Mouse (Mus musculus): ENCODE data around the gene Arhgap1. TPM values are rescaled to one million over a fixed set of nuclear protein-coding genes. Genes with fewer than 3 reads are reported as not detected.

Arhgap1 gene
- polyA plus RNA-seq, 1 experiment from 2014 or later = 85.9 TPM

DNA sequence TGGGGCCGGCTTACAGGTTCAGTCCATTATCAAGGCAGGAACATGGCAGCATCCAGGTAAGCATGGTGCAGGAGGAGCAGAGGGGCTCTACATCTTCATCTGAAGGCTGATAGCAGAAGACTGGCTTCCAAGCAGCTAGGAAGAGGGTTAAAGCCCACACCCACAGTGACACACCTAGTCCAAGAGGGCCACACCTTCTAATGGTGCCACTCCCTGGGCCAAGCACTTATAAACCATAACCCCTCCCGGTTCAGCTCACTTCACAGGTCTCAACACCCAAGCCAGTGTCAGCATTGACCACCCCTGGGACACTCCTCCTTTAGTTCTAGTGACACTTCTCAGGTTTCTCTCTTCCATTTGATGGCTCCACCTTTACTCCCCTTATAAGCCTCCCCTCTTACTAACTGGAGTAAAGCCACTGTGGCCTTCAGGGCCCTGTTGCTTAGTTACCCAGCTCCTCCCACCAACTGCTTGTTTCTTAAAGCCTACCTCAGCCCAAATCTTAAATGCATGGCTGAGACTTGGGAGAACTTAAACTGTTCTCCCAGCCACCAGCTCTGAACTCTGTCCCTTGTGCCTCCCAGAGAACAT lies 6.7 kb upstream of the Arhgap1 start:
- Histone ChIP-seq H3K36me3 (ENCODE audit: control insufficient read depth, insufficient read depth, low read length) (peaks cover 47% of the 10 kb centered on the region), H3K27me3 (ENCODE audit: control insufficient read depth, insufficient read depth, low read length) (no peaks in the 10 kb centered on the region), H3K4me2 (ENCODE audit: low read depth, low read length) (no peak overlapping the region), H3K9me3 (ENCODE audit: control insufficient read depth, low read length) (no peaks in the 10 kb centered on the region), H3K9ac (replicated peaks; ENCODE audit: low read depth, low read length) (no peak overlapping the region), H3K27ac (ENCODE audit: low read depth, low read length) (no peak overlapping the region), H3K4me3 (ENCODE audit: low read depth, low read length) (no peak overlapping the region), H3K4me1 (ENCODE audit: control insufficient read depth, insufficient read depth, low read length) (no peaks in the 10 kb centered on the region)
- WGBS = 86% methylated on average over 2 of the region's 2 CpGs
- no peak for ATAC-seq (ENCODE audit: low read depth)

DNA sequence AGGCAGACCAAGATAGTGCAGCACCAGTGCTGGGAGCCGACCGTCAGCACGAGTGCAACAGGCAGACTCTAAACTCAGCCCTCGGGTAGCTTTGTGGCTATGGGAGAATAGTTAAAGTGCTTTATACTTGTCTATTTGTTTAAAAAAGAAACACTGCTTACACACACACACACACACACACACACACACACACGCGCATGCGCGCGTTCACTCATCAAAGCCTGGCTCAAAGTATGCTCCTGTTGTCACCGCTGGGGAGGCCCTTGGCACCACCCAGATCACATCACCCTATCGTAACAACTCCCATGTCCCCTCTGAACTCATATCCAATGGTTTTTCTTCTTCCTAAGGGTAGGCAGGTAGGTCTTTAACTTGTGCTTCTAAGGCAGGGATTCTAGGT lies 5.6 kb upstream of the Arhgap1 start:
- 97% methylated on average over 11 of the region's 11 CpGs for WGBS

DNA sequence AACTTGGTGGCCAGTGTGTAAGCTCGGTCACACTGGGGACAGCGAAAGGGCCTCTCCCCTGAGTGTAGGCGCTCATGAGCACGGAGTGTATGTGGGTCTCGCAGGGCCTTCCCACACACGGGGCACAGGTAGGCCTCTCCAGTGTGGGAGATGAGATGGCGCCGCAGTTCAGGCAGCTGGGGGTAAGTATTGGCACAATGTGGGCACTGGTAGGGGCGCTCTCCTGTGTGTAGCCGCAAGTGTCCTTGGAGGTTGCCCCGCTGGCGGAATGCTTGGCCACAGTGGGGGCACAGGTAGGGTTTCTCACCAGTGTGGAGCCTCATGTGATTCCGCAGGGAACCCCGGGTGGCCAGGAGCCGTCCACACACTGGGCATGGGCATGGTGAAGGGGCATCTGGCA lies 4.3 kb upstream of the Arhgap1 start:
- H3K9ac ChIP-seq (replicated peaks; ENCODE audit: low read depth, low read length) = no peak overlapping the region
- no peak overlapping the region for H3K4me2 ChIP-seq (ENCODE audit: low read depth, low read length)
- no peak for ATAC-seq (ENCODE audit: low read depth)
- H3K27ac ChIP-seq (ENCODE audit: low read depth, low read length) = no peak overlapping the region
- H3K9me3 ChIP-seq (ENCODE audit: control insufficient read depth, low read length) = no peaks in the 10 kb centered on the region
- WGBS = 96% methylated on average over 15 of the region's 15 CpGs
- no peaks in the 10 kb centered on the region for H3K27me3 ChIP-seq (ENCODE audit: control insufficient read depth, insufficient read depth, low read length)
- peaks cover 7% of the 10 kb centered on the region for H3K4me1 ChIP-seq (ENCODE audit: control insufficient read depth, insufficient read depth, low read length)
- peaks cover 47% of the 10 kb centered on the region for H3K36me3 ChIP-seq (ENCODE audit: control insufficient read depth, insufficient read depth, low read length)
- no peak overlapping the region for H3K4me3 ChIP-seq (ENCODE audit: low read depth, low read length)

More for the DNA sequence above, 5.6 kb upstream of the Arhgap1 start:
- peaks cover 47% of the 10 kb centered on the region for H3K36me3 ChIP-seq (ENCODE audit: control insufficient read depth, insufficient read depth, low read length)
- no peak overlapping the region for H3K27ac ChIP-seq (ENCODE audit: low read depth, low read length)
- H3K4me1 ChIP-seq (ENCODE audit: control insufficient read depth, insufficient read depth, low read length) = peaks cover 6% of the 10 kb centered on the region
- no peak overlapping the region for H3K9ac ChIP-seq (replicated peaks; ENCODE audit: low read depth, low read length)
- no peak for ATAC-seq (ENCODE audit: low read depth)
- no peaks in the 10 kb centered on the region for H3K27me3 ChIP-seq (ENCODE audit: control insufficient read depth, insufficient read depth, low read length)
- no peak overlapping the region for H3K4me3 ChIP-seq (ENCODE audit: low read depth, low read length)
- H3K9me3 ChIP-seq (ENCODE audit: control insufficient read depth, low read length) = no peaks in the 10 kb centered on the region
- H3K4me2 ChIP-seq (ENCODE audit: low read depth, low read length) = no peak overlapping the region

DNA sequence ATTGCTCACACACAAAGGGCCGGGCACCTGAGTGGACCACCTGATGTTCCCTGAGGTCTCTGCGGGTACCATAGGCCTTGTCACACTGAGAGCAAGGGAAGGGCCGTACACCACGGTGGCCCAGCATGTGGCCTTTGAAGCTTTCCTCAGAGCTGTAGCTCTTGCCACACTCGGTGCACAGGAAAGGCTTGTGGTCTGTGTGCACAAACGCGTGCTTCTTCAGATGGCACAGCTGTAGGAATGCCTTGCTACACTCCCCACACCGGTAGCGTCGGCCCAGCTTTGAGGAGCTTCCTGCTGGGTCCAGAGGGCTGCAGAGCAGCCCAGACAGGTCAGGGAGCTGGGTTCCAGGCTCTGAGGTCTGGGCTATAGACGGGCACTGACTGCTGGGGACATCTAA lies 3.8 kb upstream of the Arhgap1 start:
- no peak overlapping the region for H3K4me2 ChIP-seq (ENCODE audit: low read depth, low read length)
- H3K9me3 ChIP-seq (ENCODE audit: control insufficient read depth, low read length) = no peaks in the 10 kb centered on the region
- H3K9ac ChIP-seq (replicated peaks; ENCODE audit: low read depth, low read length) = no peak overlapping the region
- H3K27me3 ChIP-seq (ENCODE audit: control insufficient read depth, insufficient read depth, low read length) = no peaks in the 10 kb centered on the region
- H3K36me3 ChIP-seq (ENCODE audit: control insufficient read depth, insufficient read depth, low read length) = peaks cover 47% of the 10 kb centered on the region
- H3K27ac ChIP-seq (ENCODE audit: low read depth, low read length) = no peak overlapping the region
- WGBS = 91% methylated on average over 11 of the region's 11 CpGs
- ATAC-seq (ENCODE audit: low read depth) = no peak
- peaks cover 11% of the 10 kb centered on the region for H3K4me1 ChIP-seq (ENCODE audit: control insufficient read depth, insufficient read depth, low read length)
- H3K4me3 ChIP-seq (ENCODE audit: low read depth, low read length) = no peak overlapping the region

- no peaks in the 10 kb centered on the region for H3K27me3 ChIP-seq (ENCODE audit: control insufficient read depth, insufficient read depth, low read length)
These were observed 2.9 kb upstream of the Arhgap1 start for GRCm38 (mm10) chr2:91646733-91647132.

DNA sequence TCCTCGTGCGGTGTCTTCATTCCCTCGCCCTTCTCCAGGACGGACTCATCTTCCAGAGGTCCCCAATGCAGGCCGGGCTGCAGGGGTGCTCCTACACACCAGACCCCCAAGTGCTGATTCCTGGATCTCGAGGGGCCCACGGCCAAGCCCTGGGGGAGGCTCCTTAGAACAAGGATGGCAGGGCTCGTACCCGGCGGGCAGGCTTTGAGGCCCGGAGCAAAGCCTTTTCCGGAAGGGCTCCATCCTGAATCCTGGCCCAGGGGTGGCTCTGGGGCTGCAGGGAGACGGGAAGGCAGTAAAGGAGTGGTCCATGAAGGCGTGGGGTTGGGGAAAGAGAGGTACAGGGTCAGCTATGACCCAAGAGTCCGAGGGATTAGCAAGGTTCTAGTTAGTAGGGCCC lies 508 bp upstream of the Arhgap1 start:
- H3K9me3 ChIP-seq (ENCODE audit: control insufficient read depth, low read length) = no peaks in the 10 kb centered on the region
- peaks cover 49% of the 10 kb centered on the region for H3K36me3 ChIP-seq (ENCODE audit: control insufficient read depth, insufficient read depth, low read length)
- 6% methylated on average over 15 of the region's 15 CpGs for WGBS
- peak; percentile 18; the same call in 1 of the 2 replicates for ATAC-seq (ENCODE audit: low read depth)
- H3K4me1 ChIP-seq (ENCODE audit: control insufficient read depth, insufficient read depth, low read length) = peaks cover 15% of the 10 kb centered on the region
- H3K4me2 ChIP-seq (ENCODE audit: low read depth, low read length) = peak overlapping the region; percentile 100
- peak overlapping the region; percentile 92 for H3K4me3 ChIP-seq (ENCODE audit: low read depth, low read length)
- H3K9ac ChIP-seq (replicated peaks; ENCODE audit: low read depth, low read length) = peak overlapping the region; percentile 89
- H3K27ac ChIP-seq (ENCODE audit: low read depth, low read length) = peak overlapping the region; percentile 78; the same call in 1 of the 2 replicates
- no peaks in the 10 kb centered on the region for H3K27me3 ChIP-seq (ENCODE audit: control insufficient read depth, insufficient read depth, low read length)

More at GRCm38 (mm10) chr2:91646733-91647132, 2.9 kb upstream of the Arhgap1 start:
- peaks cover 15% of the 10 kb centered on the region for H3K4me1 ChIP-seq (ENCODE audit: control insufficient read depth, insufficient read depth, low read length)
- ATAC-seq (ENCODE audit: low read depth) = no peak
- no peak overlapping the region for H3K9ac ChIP-seq (replicated peaks; ENCODE audit: low read depth, low read length)
- 28% methylated on average over 1 of the region's 1 CpGs for WGBS
- H3K36me3 ChIP-seq (ENCODE audit: control insufficient read depth, insufficient read depth, low read length) = peaks cover 50% of the 10 kb centered on the region
- H3K27ac ChIP-seq (ENCODE audit: low read depth, low read length) = no peak overlapping the region
- H3K4me2 ChIP-seq (ENCODE audit: low read depth, low read length) = no peak overlapping the region
- H3K9me3 ChIP-seq (ENCODE audit: control insufficient read depth, low read length) = no peaks in the 10 kb centered on the region
- H3K4me3 ChIP-seq (ENCODE audit: low read depth, low read length) = no peak overlapping the region

DNA sequence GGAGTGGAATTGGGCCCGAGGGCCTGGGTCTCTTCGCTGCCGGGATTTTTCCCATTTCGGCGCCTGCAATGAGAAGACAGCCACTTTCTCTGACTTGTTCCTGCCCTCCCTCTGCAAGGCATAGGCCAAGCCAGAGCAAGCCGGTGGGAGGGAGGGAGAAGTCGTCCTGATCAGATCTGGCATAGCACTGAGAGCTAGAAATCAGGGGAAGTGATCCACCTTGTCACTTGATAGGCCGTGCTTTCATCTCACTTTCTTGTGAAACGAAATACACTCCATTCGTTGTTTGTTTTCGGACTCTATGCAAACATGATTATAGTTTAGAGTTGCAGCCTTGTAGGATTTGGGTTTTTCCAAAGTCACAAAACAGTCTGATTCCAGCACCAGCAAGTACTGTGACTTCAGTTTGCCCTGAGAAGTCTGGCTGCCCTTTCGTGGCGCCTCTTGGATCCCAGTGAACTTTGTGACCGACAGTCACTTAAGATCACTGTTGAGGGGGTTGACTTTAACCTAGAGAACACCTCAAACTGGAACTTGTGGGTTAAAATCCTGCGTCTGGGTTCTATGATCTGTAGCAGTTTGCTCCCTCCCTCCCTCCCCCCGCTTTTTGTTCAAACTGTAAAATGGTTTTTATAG lies 818 bp downstream of the Arhgap1 start:
- peak overlapping the region; percentile 72 for H3K27ac ChIP-seq (ENCODE audit: low read depth, low read length)
- H3K36me3 ChIP-seq (ENCODE audit: control insufficient read depth, insufficient read depth, low read length) = peaks cover 47% of the 10 kb centered on the region
- peak overlapping the region; percentile 66 for H3K9ac ChIP-seq (replicated peaks; ENCODE audit: low read depth, low read length)
- ATAC-seq (ENCODE audit: low read depth) = peak; percentile 47
- no peaks in the 10 kb centered on the region for H3K9me3 ChIP-seq (ENCODE audit: control insufficient read depth, low read length)
- peaks cover 15% of the 10 kb centered on the region for H3K4me1 ChIP-seq (ENCODE audit: control insufficient read depth, insufficient read depth, low read length)
- H3K4me2 ChIP-seq (ENCODE audit: low read depth, low read length) = peak overlapping the region; percentile 85
- H3K27me3 ChIP-seq (ENCODE audit: control insufficient read depth, insufficient read depth, low read length) = no peaks in the 10 kb centered on the region
- H3K4me3 ChIP-seq (ENCODE audit: low read depth, low read length) = peak overlapping the region; percentile 92
- WGBS = 18% methylated on average over 16 of the region's 16 CpGs

- no peaks in the 10 kb centered on the region for H3K27me3 ChIP-seq (ENCODE audit: control insufficient read depth, insufficient read depth, low read length)
- peaks cover 48% of the 10 kb centered on the region for H3K36me3 ChIP-seq (ENCODE audit: control insufficient read depth, insufficient read depth, low read length)
- no peaks in the 10 kb centered on the region for H3K9me3 ChIP-seq (ENCODE audit: control insufficient read depth, low read length)
- ATAC-seq (ENCODE audit: low read depth) = no peak
- H3K27ac ChIP-seq (ENCODE audit: low read depth, low read length) = no peak overlapping the region
- H3K9ac ChIP-seq (replicated peaks; ENCODE audit: low read depth, low read length) = no peak overlapping the region
- H3K4me3 ChIP-seq (ENCODE audit: low read depth, low read length) = no peak overlapping the region
- 91% methylated on average over 14 of the region's 14 CpGs for WGBS
- H3K4me2 ChIP-seq (ENCODE audit: low read depth, low read length) = no peak overlapping the region
- H3K4me1 ChIP-seq (ENCODE audit: control insufficient read depth, insufficient read depth, low read length) = peaks cover 15% of the 10 kb centered on the region
These were observed 2.0 kb downstream of the Arhgap1 start for GRCm38 (mm10) chr2:91651458-91652258.

DNA sequence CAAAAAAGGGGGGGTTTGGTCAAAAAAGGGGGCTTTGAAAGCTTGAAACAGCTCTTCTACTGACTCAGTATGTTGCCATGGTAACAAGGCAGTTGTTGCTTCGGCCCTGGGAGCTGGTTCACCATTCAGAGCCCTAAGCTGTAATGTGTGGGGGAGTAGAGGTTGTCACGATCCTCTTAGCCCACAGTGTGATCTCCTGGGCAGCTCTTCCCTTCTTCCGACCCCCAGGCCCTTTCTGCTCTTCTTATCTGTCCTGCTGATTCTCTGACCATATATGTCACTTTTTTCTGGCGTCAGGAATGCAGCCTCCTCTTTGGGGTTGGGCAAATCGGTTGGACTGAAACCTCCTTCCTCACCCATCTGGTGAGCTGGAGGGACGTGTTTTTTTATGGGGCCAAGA lies 3.2 kb downstream of the Arhgap1 start:
- peaks cover 43% of the 10 kb centered on the region for H3K36me3 ChIP-seq (ENCODE audit: control insufficient read depth, insufficient read depth, low read length)
- H3K4me3 ChIP-seq (ENCODE audit: low read depth, low read length) = no peak overlapping the region
- no peak overlapping the region for H3K27ac ChIP-seq (ENCODE audit: low read depth, low read length)
- H3K9ac ChIP-seq (replicated peaks; ENCODE audit: low read depth, low read length) = no peak overlapping the region
- no peak for ATAC-seq (ENCODE audit: low read depth)
- peaks cover 15% of the 10 kb centered on the region for H3K4me1 ChIP-seq (ENCODE audit: control insufficient read depth, insufficient read depth, low read length)
- H3K27me3 ChIP-seq (ENCODE audit: control insufficient read depth, insufficient read depth, low read length) = no peaks in the 10 kb centered on the region
- H3K4me2 ChIP-seq (ENCODE audit: low read depth, low read length) = no peak overlapping the region
- WGBS = 44% methylated on average over 6 of the region's 6 CpGs
- no peaks in the 10 kb centered on the region for H3K9me3 ChIP-seq (ENCODE audit: control insufficient read depth, low read length)
